Mouse (Mus musculus) spleen, adult 2 months (tissue): Measurements from ENCODE around the gene Morf4l2. TPM values are rescaled to one million over a fixed set of nuclear protein-coding genes. Genes with fewer than 3 reads are reported as not detected.
A peak's percentile ranks its signal among the peaks of the same experiment; 100 is the strongest.

Experiments
- DNase-seq, 2 experiments: peaks; one replicate each; pipeline versions ENCODE4 v3.0.0 to v3.0.0-alpha.2; 2012 to 2021; ENCODE audit warnings: low spot score in 2 of 2, low read depth in 1 of 2
- H3K27ac ChIP-seq: fragments of 200-500 bp; 2 replicates; pipeline ENCODE4 v1.5.1; 2012; ENCODE audit warnings: low read length, inconsistent platforms; ENCODE audit not compliant: insufficient read depth
- H3K27me3 ChIP-seq: fragments of 200-500 bp; 2 replicates; pipeline ENCODE4 v1.6.1; 2012; ENCODE audit warnings: mild to moderate bottlenecking, moderate library complexity, low read length, inconsistent platforms; ENCODE audit not compliant: control insufficient read depth, insufficient read depth
- H3K36me3 ChIP-seq: fragments of 200-500 bp; 2 replicates; pipeline ENCODE4 v1.6.1; 2012; ENCODE audit warnings: mild to moderate bottlenecking, low read length, inconsistent platforms; ENCODE audit not compliant: control insufficient read depth, insufficient read depth
- H3K4me1 ChIP-seq: fragments of 200-500 bp; 2 replicates; pipeline ENCODE4 v1.6.1; 2011; ENCODE audit warnings: inconsistent platforms; ENCODE audit not compliant: control insufficient read depth, insufficient read depth, insufficient read length
- H3K4me3 ChIP-seq: fragments of 200-500 bp; 2 replicates; pipeline ENCODE4 v1.5.1; 2011; ENCODE audit warnings: mild to moderate bottlenecking, inconsistent platforms; ENCODE audit not compliant: insufficient read depth, insufficient read length; ENCODE audit errors: extremely low read depth
- CTCF ChIP-seq: fragments of 200-500 bp; IDR thresholded peaks from 2 replicates; pipeline ENCODE4 v1.5.1; 2011; ENCODE audit warnings: mild to moderate bottlenecking, inconsistent platforms; ENCODE audit not compliant: insufficient read depth, insufficient read length, insufficient replicate concordance; ENCODE audit errors: extremely low read depth
- POLR2A ChIP-seq: fragments of 200-500 bp; IDR thresholded peaks from 2 replicates; pipeline ENCODE4 v1.6.1; 2011; ENCODE audit warnings: low read depth, low read length, inconsistent platforms
- WGBS: fragments of 180-500 bp; shearing (Covaris S2); methylation state at CpG from one replicate; pipeline ENCODE4 v1.1.7; 2018; 5-methylcytosine and 5-hydroxymethylcytosine counted together
- polyA plus RNA-seq: library from polyadenylated mRNA; depleted of rRNA; stranded (reverse); fragments of >200 nt; gene quantifications from 2 replicates; pipeline ENCODE4 v1.2.3, GENCODE M21; 2012

Gene Morf4l2
- polyA plus RNA-seq, 1 experiment, result 13.4 TPM

DNA sequence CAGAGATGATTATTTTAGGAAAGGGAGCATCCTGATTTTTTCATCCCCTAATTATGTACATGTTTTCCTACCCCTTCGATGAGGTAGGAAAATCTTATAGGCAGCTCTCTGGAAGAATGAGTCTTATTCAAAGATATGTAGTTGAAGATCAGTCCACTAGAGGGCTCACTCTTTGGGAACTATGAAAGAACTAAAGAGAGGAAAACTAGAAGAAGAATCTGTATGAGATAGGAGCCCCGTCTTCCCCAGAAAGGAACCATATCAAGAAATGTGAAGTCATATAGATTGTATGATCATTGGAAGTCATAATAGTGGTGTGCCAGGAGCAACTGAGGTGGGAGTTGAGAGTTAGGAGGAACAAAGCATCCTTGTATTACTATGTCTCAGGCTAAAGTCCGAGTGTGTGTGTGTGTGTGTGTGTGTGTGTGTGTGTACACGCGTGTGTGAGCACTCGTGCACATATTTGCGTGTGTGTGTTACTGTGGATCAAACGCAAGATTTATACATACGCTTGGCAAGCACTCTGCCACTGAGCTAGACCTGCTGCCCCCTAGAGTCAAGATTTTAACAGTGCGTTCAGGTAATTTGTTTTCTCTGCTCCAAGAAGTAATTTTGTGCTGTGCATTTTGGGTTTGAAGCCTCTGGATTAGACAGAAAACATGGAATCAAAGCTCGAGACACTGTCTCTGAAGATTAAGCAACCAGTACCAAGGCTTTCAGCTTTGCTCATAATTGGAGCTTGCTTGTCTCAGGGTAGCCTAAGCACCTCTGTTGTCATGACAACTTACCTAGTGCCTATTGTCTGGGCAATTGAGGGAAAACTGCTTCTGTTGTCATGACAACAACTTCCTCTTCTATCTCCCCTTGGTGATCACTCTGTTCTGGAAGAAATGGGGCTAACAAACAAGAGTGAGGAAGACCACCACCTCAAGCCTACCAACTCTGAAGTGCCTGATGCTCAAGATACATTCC is 17.9 kb upstream of the Morf4l2 start:
- DNase-seq, result no peak
- TF ChIP-seq POLR2A (no peak), CTCF (peak; percentile 5; the same call in 1 of the 2 replicates)
- H3K27ac ChIP-seq, result no peak overlapping the region
- no peaks in the 10 kb centered on the region for H3K36me3 ChIP-seq
- no peaks in the 10 kb centered on the region; the same call in 1 of the 2 replicates for H3K4me1 ChIP-seq
- WGBS, result 63% methylated on average over 11 of the region's 11 CpGs
- H3K4me3 ChIP-seq, result no peak overlapping the region
- no peaks in the 10 kb centered on the region for H3K27me3 ChIP-seq

DNA sequence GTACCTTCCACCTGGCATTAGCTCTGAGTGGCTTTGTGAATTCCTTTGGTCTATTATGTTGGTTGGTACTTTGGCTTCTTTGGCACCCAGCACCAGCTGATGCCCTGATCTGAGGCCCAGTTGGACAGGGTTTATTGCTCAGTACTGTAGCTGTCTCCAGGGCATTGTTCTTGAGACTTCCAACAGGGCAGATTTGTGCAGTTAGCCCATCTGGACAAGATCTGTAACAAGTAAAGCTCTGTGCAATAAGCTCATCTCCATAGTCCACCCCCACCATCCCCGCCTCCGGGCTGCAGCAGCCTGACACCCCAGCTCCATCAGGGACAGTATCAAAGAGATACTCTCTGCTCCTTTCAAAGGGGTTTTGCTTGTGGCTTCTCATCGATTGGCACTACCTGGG is 12.0 kb upstream of the Morf4l2 start:
- Histone ChIP-seq H3K27ac (no peak overlapping the region), H3K27me3 (no peaks in the 10 kb centered on the region), H3K4me1 (no peaks in the 10 kb centered on the region), H3K36me3 (no peaks in the 10 kb centered on the region), H3K4me3 (no peak overlapping the region)
- WGBS, result 84% methylated on average over 3 of the region's 3 CpGs
- TF ChIP-seq POLR2A (no peak), CTCF (no peak)
- DNase-seq, result no peak

DNA sequence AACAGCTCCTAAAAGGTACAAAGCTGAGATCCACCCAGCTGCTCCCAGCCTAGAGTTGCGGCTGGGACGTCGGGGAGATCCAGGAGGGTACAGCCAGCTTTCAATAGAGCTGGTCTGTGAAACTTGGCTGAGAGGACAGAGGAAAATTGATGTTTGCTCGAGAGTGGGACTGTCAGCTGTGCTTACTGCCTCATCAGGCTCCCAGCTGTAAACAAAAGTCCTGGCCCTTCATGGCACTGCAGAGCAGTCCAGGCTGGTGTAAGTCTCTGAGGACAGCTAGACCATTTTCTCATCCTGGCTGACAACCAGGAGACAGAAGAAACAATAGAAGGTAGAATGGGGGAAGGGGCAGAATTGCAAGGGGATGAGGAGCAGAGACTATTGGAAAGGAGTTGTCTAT is 5.8 kb upstream of the Morf4l2 start:
- Histone ChIP-seq H3K27me3 (no peaks in the 10 kb centered on the region), H3K4me1 (no peaks in the 10 kb centered on the region), H3K36me3 (no peaks in the 10 kb centered on the region; the same call in 1 of the 2 replicates), H3K27ac (no peak overlapping the region), H3K4me3 (no peak overlapping the region)
- TF ChIP-seq CTCF (no peak), POLR2A (no peak)
- DNase-seq, result no peak
- 85% methylated on average over 4 of the region's 4 CpGs for WGBS

DNA sequence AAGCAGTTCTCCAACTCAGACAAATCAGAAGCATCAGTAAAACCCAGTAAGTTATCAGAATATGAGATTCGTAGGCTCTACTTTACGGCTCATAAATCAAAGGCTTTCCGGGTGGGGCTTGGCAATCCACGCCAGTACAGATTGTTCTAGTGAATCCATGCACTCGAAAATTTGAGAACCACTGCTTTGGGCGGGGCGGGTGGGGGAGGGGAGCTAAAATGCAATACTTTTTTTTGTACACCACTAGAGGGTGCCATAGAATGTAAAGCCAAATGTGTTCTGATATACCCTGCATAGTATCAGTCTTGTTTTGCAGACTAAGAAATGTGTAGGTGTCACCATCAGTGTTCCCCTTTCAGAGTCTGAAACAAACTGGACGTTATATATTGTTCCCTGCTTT is 1.2 kb upstream of the Morf4l2 start:
- TF ChIP-seq POLR2A, result no peak
- no peak for TF ChIP-seq CTCF
- Histone ChIP-seq H3K27ac (no peak overlapping the region), H3K27me3 (no peaks in the 10 kb centered on the region), H3K4me1 (no peaks in the 10 kb centered on the region), H3K4me3 (no peak overlapping the region), H3K36me3 (no peaks in the 10 kb centered on the region; the same call in 1 of the 2 replicates)
- no peak for DNase-seq
- WGBS, result 66% methylated on average over 8 of the region's 8 CpGs

DNA sequence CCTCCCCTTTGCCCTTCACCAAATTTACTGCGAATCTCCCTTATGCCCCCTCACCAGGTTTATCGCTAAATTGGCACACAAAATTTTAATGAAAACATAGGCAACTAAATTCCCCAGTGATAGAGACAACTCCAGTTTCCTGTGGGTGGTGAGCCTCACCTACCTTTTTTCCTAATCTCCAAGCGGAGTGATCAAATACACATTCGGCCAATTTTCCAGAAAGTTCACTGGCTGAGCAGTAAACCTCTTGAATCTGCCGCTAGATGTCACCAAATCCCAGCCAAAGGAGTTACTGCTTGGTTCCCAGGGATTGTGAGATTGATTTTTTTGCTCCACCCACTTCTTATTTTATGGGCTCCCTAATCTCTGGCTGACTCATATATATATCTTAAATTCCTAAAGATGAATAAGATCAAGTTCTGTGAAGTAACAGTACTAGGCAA is 808 bp downstream of the Morf4l2 start:
- Histone ChIP-seq H3K4me3 (peak overlapping the region; percentile 23; the same call in 1 of the 2 replicates), H3K27me3 (no peaks in the 10 kb centered on the region), H3K27ac (peak overlapping the region; percentile 93), H3K36me3 (no peaks in the 10 kb centered on the region; the same call in 1 of the 2 replicates), H3K4me1 (no peaks in the 10 kb centered on the region)
- WGBS, result 31% methylated on average over 5 of the region's 5 CpGs
- TF ChIP-seq CTCF, result 0 out of 2 replicates have a peak, but pooled peaks have one; percentile 5
- TF ChIP-seq POLR2A, result no peak
- peak; percentile 37 to 38 for DNase-seq

DNA sequence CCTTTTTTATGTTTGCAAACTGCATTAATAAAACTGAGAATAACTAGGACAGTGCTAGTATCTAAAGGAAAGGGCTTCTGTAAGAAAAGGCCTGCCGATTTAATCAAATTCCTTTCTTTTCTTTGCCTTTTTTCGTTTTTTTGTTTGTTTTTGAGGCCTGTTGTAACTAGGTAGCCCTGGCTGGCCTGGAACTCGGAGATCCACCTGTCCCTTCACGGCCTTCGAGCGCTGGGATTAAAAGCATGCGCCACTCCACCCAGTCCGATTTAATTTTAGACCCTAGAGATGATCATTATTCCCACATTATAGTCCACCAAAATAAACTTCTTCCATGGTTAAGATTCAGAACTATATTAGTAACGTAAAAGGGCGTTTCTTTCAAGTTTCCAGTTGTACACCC is 1.2 kb downstream of the Morf4l2 start:
- H3K4me3 ChIP-seq, result peak overlapping the region; percentile 75
- 38% methylated on average over 10 of the region's 10 CpGs for WGBS
- H3K27ac ChIP-seq, result peak overlapping the region; percentile 93
- H3K27me3 ChIP-seq, result no peaks in the 10 kb centered on the region
- no peaks in the 10 kb centered on the region for H3K4me1 ChIP-seq
- H3K36me3 ChIP-seq, result no peaks in the 10 kb centered on the region; the same call in 1 of the 2 replicates
- no peak for TF ChIP-seq CTCF
- no peak for TF ChIP-seq POLR2A
- DNase-seq, result no peak
